Mouse (Mus musculus): Measurements from ENCODE around the gene Qtrt2. TPM values are rescaled to one million over a fixed set of nuclear protein-coding genes. Genes with fewer than 3 reads are reported as not detected.

Qtrt2 gene
- polyA plus RNA-seq, 1 experiment from 2014 or later = 27.3 TPM

DNA sequence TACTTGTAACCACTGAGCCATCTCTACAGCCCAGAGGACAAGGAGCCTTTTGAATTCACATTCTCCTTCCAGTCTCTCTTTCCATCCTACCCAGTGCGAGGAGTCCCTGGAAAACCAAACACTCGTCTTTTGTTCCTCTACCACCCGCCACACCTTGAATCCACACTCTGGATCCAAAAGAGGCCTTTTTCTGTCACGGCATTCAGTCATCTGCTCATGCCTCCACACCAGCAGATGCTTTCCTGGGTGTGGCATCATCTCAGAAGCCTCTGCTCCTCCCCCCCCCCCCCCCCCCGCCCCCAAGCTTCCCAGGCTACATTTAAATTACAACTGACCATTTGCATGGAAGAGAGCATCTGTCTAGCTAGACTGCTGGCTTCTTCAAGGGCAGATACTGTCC lies 110.3 kb downstream of the Qtrt2 start:
- no peaks in the 10 kb centered on the region for H3K9me3 ChIP-seq (replicated peaks)
- ATAC-seq (ENCODE audit: insufficient number of reproducible peaks, low FRiP score, low TSS enrichment, low read depth) = no peak
- no peak overlapping the region for H3K4me2 ChIP-seq (replicated peaks)
- H3K4me1 ChIP-seq = no peaks in the 10 kb centered on the region
- H3K36me3 ChIP-seq = no peaks in the 10 kb centered on the region
- H3K4me3 ChIP-seq (replicated peaks) = no peak overlapping the region
- no peak overlapping the region for H3K9ac ChIP-seq
- H3K27ac ChIP-seq (replicated peaks) = no peak overlapping the region
- H3K27me3 ChIP-seq = no peaks in the 10 kb centered on the region
- WGBS = 67% methylated on average over 5 of the region's 5 CpGs

GRCm38 (mm10) chr16:43814644-43815043 lies 112.0 kb downstream of the Qtrt2 start:
- Histone ChIP-seq H3K4me3 (replicated peaks) (no peak overlapping the region), H3K9me3 (replicated peaks) (no peaks in the 10 kb centered on the region), H3K36me3 (no peaks in the 10 kb centered on the region), H3K4me1 (no peaks in the 10 kb centered on the region), H3K4me2 (replicated peaks) (no peak overlapping the region), H3K9ac (no peak overlapping the region), H3K27ac (replicated peaks) (no peak overlapping the region), H3K27me3 (no peaks in the 10 kb centered on the region)
- 55% methylated on average over 4 of the region's 4 CpGs for WGBS
- no peak for ATAC-seq (ENCODE audit: insufficient number of reproducible peaks, low FRiP score, low TSS enrichment, low read depth)

Other genes starting within 250 kb of the Qtrt2 start
- gene Drd3, start 172.8 kb downstream of the Qtrt2 start, polyA plus RNA-seq (2015; fragmentation: Nextera tagmentation; extraction: Ambion mirVana) = not detected in 2 replicates
- gene Ccdc191, start 37.0 kb downstream of the Qtrt2 start, polyA plus RNA-seq (2015; fragmentation: Nextera tagmentation; extraction: Ambion mirVana) = 15.9 and 16.5 TPM in 2 replicates
- gene Zdhhc23, start 53.0 kb upstream of the Qtrt2 start, polyA plus RNA-seq (2015; fragmentation: Nextera tagmentation; extraction: Ambion mirVana) = 1.1 and 1.3 TPM in 2 replicates
- gene Gramd1c, start 136.5 kb upstream of the Qtrt2 start, polyA plus RNA-seq (2015; fragmentation: Nextera tagmentation; extraction: Ambion mirVana) = 8.0 and 9.6 TPM in 2 replicates
- gene Atp6v1a, start 212.9 kb upstream of the Qtrt2 start, polyA plus RNA-seq (2015; fragmentation: Nextera tagmentation; extraction: Ambion mirVana) = 57.8 and 58.1 TPM in 2 replicates
- 99.0 and 108 TPM in 2 replicates for gene Naa50, start 213.0 kb upstream of the Qtrt2 start, polyA plus RNA-seq (2015; fragmentation: Nextera tagmentation; extraction: Ambion mirVana)
- 2.3 and 2.7 TPM in 2 replicates for gene Usf3, start 246.4 kb upstream of the Qtrt2 start, polyA plus RNA-seq (2015; fragmentation: Nextera tagmentation; extraction: Ambion mirVana)